Mouse (Mus musculus) E14TG2a.4 (cell line): ENCODE results near the gene 1700030J22Rik.

ENCODE experiments used
- CTCF ChIP-seq: conservative IDR thresholded peaks from 2 replicates; pipeline ENCODE4 v1.5.1; 2014; ENCODE audit warnings: low read length
- NANOG ChIP-seq: IDR thresholded peaks from 2 replicates; pipeline ENCODE4 v1.6.1; 2014; ENCODE audit warnings: borderline replicate concordance, low read length, mixed read lengths
- POU5F1 ChIP-seq: IDR thresholded peaks from 2 replicates; pipeline ENCODE4 v1.6.1; 2014; ENCODE audit warnings: low read length, borderline replicate concordance

DNA sequence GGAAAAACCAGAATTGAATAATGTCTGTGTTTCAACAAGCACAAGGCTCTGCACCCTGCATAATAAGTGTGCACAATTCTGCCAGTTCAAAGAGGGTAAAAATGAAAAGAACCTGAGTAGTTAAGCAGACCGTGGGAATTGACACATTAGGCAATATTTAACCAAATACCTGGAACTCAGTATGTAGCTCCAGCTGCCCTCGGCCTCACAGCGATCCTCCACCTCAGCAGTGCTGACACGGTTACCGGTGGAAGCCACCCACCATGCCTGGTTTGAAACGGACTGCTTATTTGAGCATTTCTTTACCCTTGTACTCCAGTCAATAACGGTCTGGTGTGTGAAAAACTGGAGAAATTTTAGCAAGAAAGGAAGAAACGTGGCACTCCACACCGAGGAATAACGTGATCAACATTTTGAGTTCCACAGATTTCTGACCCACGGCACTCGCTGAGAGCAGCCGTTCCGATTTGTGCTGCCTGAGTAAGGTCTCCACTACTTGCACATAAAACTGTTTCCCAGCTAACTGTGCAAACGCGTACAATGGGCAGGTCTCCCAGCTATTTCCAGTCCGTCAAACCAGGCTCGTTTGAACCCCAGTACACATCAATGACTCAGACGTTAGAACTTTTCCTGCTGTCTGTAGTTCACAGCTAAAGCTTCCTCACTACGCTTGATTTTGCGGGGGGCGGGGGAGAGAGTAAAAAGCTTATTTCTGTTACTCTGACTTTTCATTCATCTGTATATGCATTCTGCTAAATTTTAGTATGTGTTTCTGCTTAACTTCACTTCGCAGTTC is 13.6 kb upstream of the 1700030J22Rik start:
- TF ChIP-seq CTCF (no peak), NANOG (no peak), POU5F1 (no peak)
